Mouse (Mus musculus): ENCODE data around the gene Rhox4d.
"Not testable (repeated sequence)": the region's sequence is repeated elsewhere in the genome, so short reads cannot be mapped to it uniquely, and the experiment has no call there.

DNA sequence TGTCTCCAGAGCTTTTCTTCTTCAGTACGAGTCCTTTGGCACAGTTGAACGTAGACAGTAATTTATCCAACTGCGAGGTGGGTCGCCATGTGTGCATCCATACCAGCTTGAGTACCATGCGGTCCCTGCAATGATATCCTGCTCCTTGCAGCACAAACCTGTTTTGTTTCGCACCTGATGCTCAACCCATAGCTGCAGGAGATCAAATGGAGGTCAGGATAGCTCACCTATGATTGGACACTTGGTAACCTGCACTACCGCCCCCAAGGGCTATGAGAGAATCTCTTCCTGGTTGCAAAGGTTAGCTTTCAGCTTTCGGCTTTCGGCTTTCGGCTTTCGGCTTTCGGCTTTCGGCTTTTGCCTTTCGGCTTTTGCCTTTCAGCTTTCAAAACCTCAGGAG is 34.1 kb upstream of the Rhox4d start, which contains the start of gene Rhox4c:
- not testable (repeated sequence) for TF ChIP-seq RAD21 (IDR thresholded peaks at IDR 0.05; ENCODE audit: low read depth, low read length); GABPA (IDR thresholded peaks at IDR 0.05; ENCODE audit: insufficient replicate concordance, low read depth, low read length); POLR2AphosphoS2 (IDR thresholded peaks at IDR 0.05; ENCODE audit: low read depth, low read length); ELF1 (IDR thresholded peaks at IDR 0.05; ENCODE audit: low read depth, low read length); RCOR1 (conservative IDR thresholded peaks at IDR 0.05; ENCODE audit: low read depth, low read length); SIN3A (IDR thresholded peaks at IDR 0.05; ENCODE audit: low read length); MEF2A (IDR thresholded peaks at IDR 0.05; ENCODE audit: borderline replicate concordance, low read depth, low read length)

All from CH12.LX (cell line).